Mouse (Mus musculus): ENCODE measurements around the gene Tmem135. TPM values are rescaled to one million over a fixed set of nuclear protein-coding genes. Genes with fewer than 3 reads are reported as not detected.
A peak's percentile ranks its signal among the peaks of the same experiment; 100 is the strongest.

Tmem135 gene
- polyA plus RNA-seq, 1 experiment from 2014 or later = 16.4 TPM

DNA sequence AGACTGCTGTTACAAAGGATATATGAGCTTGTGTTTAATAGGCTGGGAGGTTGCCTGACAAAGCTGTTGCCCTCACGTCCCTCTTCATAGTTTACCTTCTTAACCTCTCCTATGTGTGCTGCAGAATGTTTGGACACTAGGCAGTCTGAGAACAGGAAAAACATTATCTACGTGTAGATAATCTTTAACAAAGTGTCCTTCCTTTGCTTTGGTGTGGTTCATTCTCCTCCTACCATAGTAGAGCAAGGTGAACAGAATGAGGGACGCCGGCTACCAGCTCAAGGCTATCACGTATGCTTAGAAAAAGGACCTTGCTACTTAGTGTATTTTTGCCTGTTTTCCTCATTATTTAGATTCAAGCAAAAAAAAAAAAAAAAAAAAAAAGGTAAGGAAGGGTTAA is 24.8 kb upstream of the Tmem135 start:
- H3K4me3 ChIP-seq (replicated peaks) = no peak overlapping the region
- H3K9ac ChIP-seq = no peak overlapping the region
- H3K27me3 ChIP-seq = no peaks in the 10 kb centered on the region
- peak; percentile 35; the same call in 1 of the 2 replicates for ATAC-seq (ENCODE audit: insufficient read depth)
- WGBS (ENCODE audit: insufficient replicate concordance) = 44% methylated on average over 5 of the region's 5 CpGs
- H3K4me2 ChIP-seq = no peak overlapping the region
- H3K27ac ChIP-seq (replicated peaks) = no peak overlapping the region
- peaks cover 4% of the 10 kb centered on the region; the same call in 1 of the 2 replicates for H3K4me1 ChIP-seq (replicated peaks)
- no peaks in the 10 kb centered on the region for H3K9me3 ChIP-seq (replicated peaks)
- no peaks in the 10 kb centered on the region for H3K36me3 ChIP-seq (replicated peaks)

GRCm38 (mm10) chr7:89427101-89427500 is 23.1 kb upstream of the Tmem135 start:
- H3K4me2 ChIP-seq = no peak overlapping the region
- H3K27me3 ChIP-seq = no peaks in the 10 kb centered on the region
- H3K4me3 ChIP-seq (replicated peaks) = no peak overlapping the region
- no peaks in the 10 kb centered on the region for H3K36me3 ChIP-seq (replicated peaks)
- H3K4me1 ChIP-seq (replicated peaks) = peaks cover 4% of the 10 kb centered on the region
- ATAC-seq (ENCODE audit: insufficient read depth) = no peak
- H3K27ac ChIP-seq (replicated peaks) = no peak overlapping the region
- no peaks in the 10 kb centered on the region for H3K9me3 ChIP-seq (replicated peaks)
- H3K9ac ChIP-seq = no peak overlapping the region
- WGBS (ENCODE audit: insufficient replicate concordance) = 16% methylated on average over 5 of the region's 5 CpGs

GRCm38 (mm10) chr7:89425803-89426725 is 22.0 kb upstream of the Tmem135 start:
- H3K36me3 ChIP-seq (replicated peaks) = no peaks in the 10 kb centered on the region
- no peak overlapping the region for H3K4me2 ChIP-seq
- WGBS (ENCODE audit: insufficient replicate concordance) = 42% methylated on average over 11 of the region's 11 CpGs
- no peak overlapping the region for H3K9ac ChIP-seq
- H3K4me3 ChIP-seq (replicated peaks) = no peak overlapping the region
- H3K9me3 ChIP-seq (replicated peaks) = no peaks in the 10 kb centered on the region
- H3K27me3 ChIP-seq = no peaks in the 10 kb centered on the region
- no peak overlapping the region for H3K27ac ChIP-seq (replicated peaks)
- H3K4me1 ChIP-seq (replicated peaks) = peaks cover 4% of the 10 kb centered on the region
- no peak for ATAC-seq (ENCODE audit: insufficient read depth)

- no peak overlapping the region for H3K4me2 ChIP-seq
- peaks cover 4% of the 10 kb centered on the region for H3K4me1 ChIP-seq (replicated peaks)
- no peak overlapping the region for H3K9ac ChIP-seq
- H3K27me3 ChIP-seq = no peaks in the 10 kb centered on the region
- no peak overlapping the region for H3K4me3 ChIP-seq (replicated peaks)
- ATAC-seq (ENCODE audit: insufficient read depth) = no peak
- 72% methylated on average over 5 of the region's 5 CpGs for WGBS (ENCODE audit: insufficient replicate concordance)
- no peaks in the 10 kb centered on the region for H3K36me3 ChIP-seq (replicated peaks)
- no peak overlapping the region for H3K27ac ChIP-seq (replicated peaks)
- no peaks in the 10 kb centered on the region for H3K9me3 ChIP-seq (replicated peaks)
Observed at GRCm38 (mm10) chr7:89424659-89425058, 20.6 kb upstream of the Tmem135 start.

GRCm38 (mm10) chr7:89423688-89424255 is 19.8 kb upstream of the Tmem135 start:
- H3K36me3 ChIP-seq (replicated peaks) = no peaks in the 10 kb centered on the region
- peaks cover 4% of the 10 kb centered on the region for H3K4me1 ChIP-seq (replicated peaks)
- H3K4me2 ChIP-seq = no peak overlapping the region; the same call in 1 of the 2 replicates
- no peak overlapping the region for H3K4me3 ChIP-seq (replicated peaks)
- no peak overlapping the region for H3K9ac ChIP-seq
- H3K9me3 ChIP-seq (replicated peaks) = no peaks in the 10 kb centered on the region
- no peak for ATAC-seq (ENCODE audit: insufficient read depth)
- H3K27ac ChIP-seq (replicated peaks) = 0 out of 2 replicates have a peak overlapping the region, but pooled peaks have one; percentile 34
- H3K27me3 ChIP-seq = no peaks in the 10 kb centered on the region
- 53% methylated on average over 8 of the region's 8 CpGs for WGBS (ENCODE audit: insufficient replicate concordance)

DNA sequence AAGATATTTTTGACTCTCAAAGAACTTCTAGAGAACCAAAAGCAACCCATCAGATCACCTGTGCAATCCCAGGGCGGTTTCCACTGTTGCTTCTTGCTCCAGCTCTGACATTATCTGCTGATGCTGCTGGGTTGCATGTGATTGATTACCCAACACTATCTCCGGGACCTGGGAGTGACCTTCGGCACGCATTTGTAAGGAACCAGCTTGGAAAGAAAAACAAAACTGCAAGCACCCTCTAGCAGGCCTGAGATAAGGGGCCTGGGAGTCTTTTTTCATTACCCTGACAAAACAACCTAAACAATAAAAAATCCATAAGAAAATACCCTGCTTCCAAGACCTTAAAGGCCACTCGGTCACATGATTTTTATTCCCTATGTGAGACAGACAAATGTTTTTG is 19.2 kb upstream of the Tmem135 start:
- no peak overlapping the region for H3K4me2 ChIP-seq
- no peaks in the 10 kb centered on the region for H3K9me3 ChIP-seq (replicated peaks)
- no peaks in the 10 kb centered on the region for H3K27me3 ChIP-seq
- H3K4me3 ChIP-seq (replicated peaks) = no peak overlapping the region
- 19% methylated on average over 5 of the region's 5 CpGs for WGBS (ENCODE audit: insufficient replicate concordance)
- no peak overlapping the region for H3K27ac ChIP-seq (replicated peaks)
- H3K36me3 ChIP-seq (replicated peaks) = no peaks in the 10 kb centered on the region
- peak; percentile 54; the same call in 1 of the 2 replicates for ATAC-seq (ENCODE audit: insufficient read depth)
- H3K4me1 ChIP-seq (replicated peaks) = peaks cover 4% of the 10 kb centered on the region
- H3K9ac ChIP-seq = no peak overlapping the region

GRCm38 (mm10) chr7:89422650-89423049 is 18.6 kb upstream of the Tmem135 start:
- no peaks in the 10 kb centered on the region for H3K27me3 ChIP-seq
- H3K36me3 ChIP-seq (replicated peaks) = no peaks in the 10 kb centered on the region
- no peak overlapping the region for H3K27ac ChIP-seq (replicated peaks)
- WGBS (ENCODE audit: insufficient replicate concordance) = 46% methylated on average over 8 of the region's 8 CpGs
- H3K9me3 ChIP-seq (replicated peaks) = no peaks in the 10 kb centered on the region
- H3K4me3 ChIP-seq (replicated peaks) = no peak overlapping the region
- H3K9ac ChIP-seq = no peak overlapping the region
- peaks cover 4% of the 10 kb centered on the region for H3K4me1 ChIP-seq (replicated peaks)
- ATAC-seq (ENCODE audit: insufficient read depth) = no peak
- no peak overlapping the region for H3K4me2 ChIP-seq

GRCm38 (mm10) chr7:89421294-89421693 is 17.3 kb upstream of the Tmem135 start:
- Histone ChIP-seq H3K9me3 (replicated peaks) (no peaks in the 10 kb centered on the region), H3K27ac (replicated peaks) (no peak overlapping the region), H3K4me1 (replicated peaks) (peaks cover 2% of the 10 kb centered on the region), H3K9ac (no peak overlapping the region), H3K4me2 (no peak overlapping the region), H3K4me3 (replicated peaks) (no peak overlapping the region), H3K27me3 (no peaks in the 10 kb centered on the region), H3K36me3 (replicated peaks) (no peaks in the 10 kb centered on the region)
- WGBS (ENCODE audit: insufficient replicate concordance) = 76% methylated on average over 5 of the region's 5 CpGs
- no peak for ATAC-seq (ENCODE audit: insufficient read depth)

- Histone ChIP-seq H3K4me3 (replicated peaks) (no peak overlapping the region), H3K27me3 (no peaks in the 10 kb centered on the region), H3K4me2 (no peak overlapping the region), H3K27ac (replicated peaks) (no peak overlapping the region), H3K36me3 (replicated peaks) (no peaks in the 10 kb centered on the region), H3K9ac (no peak overlapping the region), H3K9me3 (replicated peaks) (no peaks in the 10 kb centered on the region), H3K4me1 (replicated peaks) (no peaks in the 10 kb centered on the region; the same call in none of the 2 replicates)
- ATAC-seq (ENCODE audit: insufficient read depth) = no peak
- 31% methylated on average over 3 of the region's 3 CpGs for WGBS (ENCODE audit: insufficient replicate concordance)
Observed at GRCm38 (mm10) chr7:89418917-89419679, 15.1 kb upstream of the Tmem135 start.

GRCm38 (mm10) chr7:89418127-89418653 is 14.2 kb upstream of the Tmem135 start:
- Histone ChIP-seq H3K27me3 (no peaks in the 10 kb centered on the region), H3K4me2 (no peak overlapping the region), H3K36me3 (replicated peaks) (no peaks in the 10 kb centered on the region), H3K9me3 (replicated peaks) (no peaks in the 10 kb centered on the region), H3K4me1 (replicated peaks) (no peaks in the 10 kb centered on the region; the same call in none of the 2 replicates), H3K4me3 (replicated peaks) (no peak overlapping the region), H3K9ac (no peak overlapping the region), H3K27ac (replicated peaks) (no peak overlapping the region)
- ATAC-seq (ENCODE audit: insufficient read depth) = no peak
- 59% methylated on average over 8 of the region's 8 CpGs for WGBS (ENCODE audit: insufficient replicate concordance)

DNA sequence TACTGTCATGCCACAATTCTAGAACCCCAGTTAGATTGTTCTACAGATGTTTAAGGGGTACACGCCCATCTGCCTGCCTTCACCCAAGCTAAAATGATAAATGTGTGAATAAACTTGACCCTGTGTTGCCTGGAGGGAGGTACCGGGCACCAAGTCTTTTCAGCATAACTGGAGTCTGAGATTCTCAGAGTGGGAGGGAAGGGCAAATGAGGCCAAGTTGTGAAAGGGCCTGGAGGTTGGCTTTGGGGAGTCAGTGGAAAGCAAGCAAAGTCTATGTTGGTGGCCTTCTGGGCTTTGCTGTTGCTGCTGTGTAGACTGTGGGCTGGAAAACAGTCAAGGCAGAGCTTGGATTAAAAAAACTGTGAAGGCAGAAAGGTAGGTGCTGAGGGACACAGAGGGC is 13.7 kb upstream of the Tmem135 start:
- Histone ChIP-seq H3K27me3 (no peaks in the 10 kb centered on the region), H3K9ac (no peak overlapping the region), H3K36me3 (replicated peaks) (no peaks in the 10 kb centered on the region), H3K4me2 (no peak overlapping the region), H3K4me1 (replicated peaks) (no peaks in the 10 kb centered on the region; the same call in none of the 2 replicates), H3K4me3 (replicated peaks) (no peak overlapping the region), H3K27ac (replicated peaks) (no peak overlapping the region), H3K9me3 (replicated peaks) (no peaks in the 10 kb centered on the region)
- ATAC-seq (ENCODE audit: insufficient read depth) = no peak
- WGBS (ENCODE audit: insufficient replicate concordance) = 55% methylated on average over 2 of the region's 2 CpGs
